Mouse (Mus musculus) heart, postnatal 0 days (tissue): ENCODE results near the gene Itgav.

Source experiments
- CTCF ChIP-seq: IDR thresholded peaks from 2 replicates; pipeline ENCODE4 v1.5.1; 2016; ENCODE audit warnings: antibody characterized with exemption, control low read depth, low read depth
- EP300 ChIP-seq: IDR thresholded peaks from 2 replicates; pipeline ENCODE4 v1.6.1; 2016; ENCODE audit warnings: antibody characterized with exemption, low read depth

DNA sequence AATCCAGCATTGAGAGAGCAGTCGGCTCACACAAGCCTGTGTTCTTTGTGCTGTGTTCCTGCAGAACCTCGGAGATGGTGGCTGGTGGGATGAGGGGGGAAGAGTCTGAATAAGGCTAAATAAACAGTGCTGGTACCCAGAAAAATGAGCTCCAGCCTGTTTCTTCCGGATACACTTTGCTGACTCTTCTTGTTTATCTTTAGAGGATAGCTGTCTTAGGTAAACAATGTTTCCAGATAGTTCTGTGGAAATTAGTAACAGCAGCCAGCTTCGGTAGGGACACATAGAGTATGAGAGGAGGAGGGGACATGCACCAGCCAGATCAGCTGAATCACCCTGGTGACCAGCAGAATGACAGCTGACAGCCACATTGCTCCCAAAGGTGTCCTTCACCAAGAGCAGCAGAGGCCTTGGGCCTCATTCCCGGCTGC lies 16.4 kb downstream of the Itgav start:
- TF ChIP-seq CTCF (no peak), EP300 (no peak)
